ENCODE assay signal across 25 mouse cellular contexts in the genomic region with DNA sequence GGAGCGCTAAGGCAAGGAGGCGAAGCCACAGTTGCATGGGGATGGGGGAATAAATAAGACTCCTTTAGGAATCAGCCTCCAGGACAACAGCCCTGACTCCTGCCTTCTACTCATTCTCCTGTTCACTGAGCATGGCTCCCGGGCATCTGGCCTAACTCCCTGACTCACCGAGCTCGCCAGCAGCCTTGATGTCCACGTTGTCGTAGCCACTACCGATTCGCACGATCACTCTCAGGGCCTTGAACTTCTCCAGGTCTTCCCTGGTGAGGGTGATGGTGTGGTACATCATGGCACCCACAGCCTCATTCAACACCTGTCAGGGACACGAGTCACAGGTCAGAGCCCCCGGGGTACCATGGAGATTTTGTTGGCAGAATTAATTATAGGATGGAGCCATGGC.
DNase-seq lines count a peak whose midpoint lies in the region; ATAC-seq lines count a peak whose summit lies in the region.
"Had no signal": no experiment of that assay in that cellular context is flagged by ENCODE, and none has a peak within 500 bp of the region (broad histone marks: within the 10 kb centered on the region; RNA-seq: fewer than 3 reads in every experiment).

No protein-coding gene starts in this region.

- H3K27ac ChIP-seq in forebrain, embryonic 11.5 days (ENCODE audit: low read depth, low read length): no peak overlapping the region
- no peak overlapping the region for H3K27ac ChIP-seq in forebrain, embryonic 16.5 days (ENCODE audit: low read length)
- no peak overlapping the region for H3K27ac ChIP-seq in hindbrain, embryonic 13.5 days
- H3K27ac ChIP-seq: heart, embryonic 13.5 days; hindbrain, embryonic 10.5 days; liver, embryonic 12.5 days; macrophage; midbrain, embryonic 13.5 days; neural tube, embryonic 13.5 days had no signal

- H3K4me1 ChIP-seq in forebrain, embryonic 11.5 days (replicated peaks; ENCODE audit: control insufficient read depth, insufficient read depth, low read length): no peaks in the 10 kb centered on the region
- H3K4me1 ChIP-seq in forebrain, embryonic 16.5 days (replicated peaks; ENCODE audit: control insufficient read depth, insufficient read depth, low read length): peaks cover 11% of the 10 kb centered on the region
- peaks cover 46% of the 10 kb centered on the region for H3K4me1 ChIP-seq in hindbrain, embryonic 13.5 days (replicated peaks)

- DNase-seq in forebrain, embryonic 11.5 days (ENCODE audit: low spot score): peak; percentile 44
- DNase-seq in kidney, postnatal 10 days: peak; percentile 6
- DNase-seq in kidney, adult 8-10 months: no peak
- DNase-seq in adrenal gland, adult 2 months: peak; percentile 89
- DNase-seq in adrenal gland, postnatal 36 days: peak; percentile 85 to 89
- DNase-seq: cerebellum, adult 8-10 months; cerebellum, postnatal 36 days; heart, postnatal 10 days; kidney, adult 18-20 months; kidney, postnatal 4 days; layer of hippocampus, postnatal 36 days; left cerebral cortex, postnatal 4 days; liver, postnatal 0 days; thymus, postnatal 14 days had no signal

- no peak overlapping the region for H3K4me2 ChIP-seq in forebrain, embryonic 11.5 days (ENCODE audit: low read depth, low read length, severe bottlenecking)
- no peak overlapping the region for H3K4me2 ChIP-seq in forebrain, embryonic 16.5 days (ENCODE audit: low read length)
- H3K4me2 ChIP-seq in hindbrain, embryonic 13.5 days: no peak overlapping the region
- H3K4me2 ChIP-seq: heart, embryonic 13.5 days; liver, embryonic 12.5 days; midbrain, embryonic 13.5 days; neural tube, embryonic 13.5 days had no signal

- H3K9ac ChIP-seq in forebrain, embryonic 11.5 days (ENCODE audit: low read length): no peak overlapping the region
- no peak overlapping the region for H3K9ac ChIP-seq in forebrain, embryonic 16.5 days (replicated peaks; ENCODE audit: low read depth, low read length)
- no peak overlapping the region for H3K9ac ChIP-seq in hindbrain, embryonic 13.5 days
- H3K9ac ChIP-seq: heart, embryonic 13.5 days; liver, embryonic 12.5 days; liver, postnatal 0 days; midbrain, embryonic 13.5 days; neural tube, embryonic 13.5 days had no signal

- no peaks in the 10 kb centered on the region; the same call in 1 of the 2 replicates for H3K36me3 ChIP-seq in forebrain, embryonic 11.5 days (ENCODE audit: control insufficient read depth, insufficient read depth, low read length)
- peaks cover 14% of the 10 kb centered on the region; the same call in 1 of the 2 replicates for H3K36me3 ChIP-seq in forebrain, embryonic 16.5 days (ENCODE audit: control insufficient read depth, insufficient read depth)
- peaks cover 51% of the 10 kb centered on the region for H3K36me3 ChIP-seq in hindbrain, embryonic 13.5 days

- WGBS in forebrain, embryonic 11.5 days: 97% methylated on average over 12 of the region's 12 CpGs
- 94% methylated on average over 12 of the region's 12 CpGs for WGBS in forebrain, embryonic 16.5 days
- WGBS in hindbrain, embryonic 13.5 days: 94% methylated on average over 12 of the region's 12 CpGs

- no peak overlapping the region for H3K4me3 ChIP-seq in forebrain, embryonic 11.5 days (ENCODE audit: low read depth, low read length)
- H3K4me3 ChIP-seq in forebrain, embryonic 16.5 days (replicated peaks; ENCODE audit: low read length): no peak overlapping the region
- no peak overlapping the region for H3K4me3 ChIP-seq in hindbrain, embryonic 13.5 days
- H3K4me3 ChIP-seq: heart, embryonic 13.5 days; hindbrain, embryonic 10.5 days; liver, embryonic 12.5 days; midbrain, embryonic 13.5 days; neural tube, embryonic 13.5 days had no signal

- ATAC-seq in forebrain, embryonic 11.5 days (replicated peaks; ENCODE audit: low FRiP score): no peak
- no peak for ATAC-seq in forebrain, embryonic 16.5 days
- ATAC-seq in hindbrain, embryonic 13.5 days (ENCODE audit: low FRiP score): no peak
- ATAC-seq: forebrain, embryonic 14.5 days; hindbrain, embryonic 16.5 days; liver, embryonic 12.5 days; liver, postnatal 0 days; midbrain, embryonic 13.5 days had no signal

- H3K9me3 ChIP-seq in forebrain, embryonic 11.5 days (ENCODE audit: control insufficient read depth, low read length): no peaks in the 10 kb centered on the region
- no peaks in the 10 kb centered on the region for H3K9me3 ChIP-seq in forebrain, embryonic 16.5 days (ENCODE audit: control insufficient read depth, low read length)
- no peaks in the 10 kb centered on the region for H3K9me3 ChIP-seq in hindbrain, embryonic 13.5 days
- H3K9me3 ChIP-seq: G1E; heart, embryonic 13.5 days; hindbrain, embryonic 10.5 days; liver, embryonic 12.5 days; midbrain, embryonic 13.5 days; neural tube, embryonic 13.5 days had no signal

- H3K27me3 ChIP-seq in forebrain, embryonic 11.5 days (ENCODE audit: control insufficient read depth, insufficient read depth, low read length): no peaks in the 10 kb centered on the region
- H3K27me3 ChIP-seq in forebrain, embryonic 16.5 days (replicated peaks; ENCODE audit: control insufficient read depth, insufficient read depth, low read length): no peaks in the 10 kb centered on the region
- no peaks in the 10 kb centered on the region for H3K27me3 ChIP-seq in hindbrain, embryonic 13.5 days
- H3K27me3 ChIP-seq: heart, embryonic 13.5 days; liver, embryonic 12.5 days; midbrain, embryonic 13.5 days; neural tube, embryonic 13.5 days had no signal

Comparison
In these comparisons a context has a peak if more than half of its experiments do, and no peak if none do; other contexts are left out.
1. DNase-seq: peak in forebrain, embryonic 11.5 days (single experiment), kidney, postnatal 10 days (single experiment), adrenal gland, adult 2 months (single experiment) and adrenal gland, postnatal 36 days (2 of 2); none in kidney, adult 8-10 months (0 of 2).